Mouse (Mus musculus) right cerebral cortex, adult 18-20 months (tissue): ENCODE results near the gene Defb36.

Experiments used
- DNase-seq: peaks from one replicate; pipeline ENCODE4 v3.0.0; 2022; ENCODE audit warnings: mixed read lengths

Defb36 gene

GRCm38 (mm10) chr2:152622953-152623352 lies 18.8 kb downstream of the Defb36 start, which contains the start of gene Defb25:
Gene Defb25 (minus strand): TSS chr2:152623053.
- no peak for DNase-seq

GRCm38 (mm10) chr2:152624566-152624965 lies 20.4 kb downstream of the Defb36 start:
- no peak for DNase-seq

- DNase-seq = no peak
Measured at GRCm38 (mm10) chr2:152625256-152625655, 21.1 kb downstream of the Defb36 start.

GRCm38 (mm10) chr2:152626774-152627591 lies 22.9 kb downstream of the Defb36 start, which contains the start of gene Rem1:
Gene Rem1 (plus strand): TSS chr2:152626951.
- no peak for DNase-seq

- DNase-seq = no peak
Measured at GRCm38 (mm10) chr2:152628066-152628465, 23.9 kb downstream of the Defb36 start.

GRCm38 (mm10) chr2:152629239-152629638 lies 25.1 kb downstream of the Defb36 start:
- no peak for DNase-seq

GRCm38 (mm10) chr2:152629904-152630303 lies 25.8 kb downstream of the Defb36 start:
- no peak for DNase-seq

- DNase-seq = no peak
Measured at GRCm38 (mm10) chr2:152633334-152633733, 29.2 kb downstream of the Defb36 start.

GRCm38 (mm10) chr2:152634311-152634710 lies 30.2 kb downstream of the Defb36 start:
- no peak for DNase-seq

GRCm38 (mm10) chr2:152636246-152637005 lies 32.3 kb downstream of the Defb36 start:
- DNase-seq = no peak

GRCm38 (mm10) chr2:152637006-152637322 lies 32.8 kb downstream of the Defb36 start:
- DNase-seq = no peak

- DNase-seq = no peak
Measured at GRCm38 (mm10) chr2:152637381-152637780, 33.3 kb downstream of the Defb36 start.

- DNase-seq = no peak
Measured at GRCm38 (mm10) chr2:152638865-152639264, 34.7 kb downstream of the Defb36 start.

- no peak for DNase-seq
Measured at GRCm38 (mm10) chr2:152639406-152640113, 35.4 kb downstream of the Defb36 start.

- no peak for DNase-seq
Measured at GRCm38 (mm10) chr2:152652901-152653620, 48.9 kb downstream of the Defb36 start.

GRCm38 (mm10) chr2:152653874-152654715 lies 50.0 kb downstream of the Defb36 start:
- DNase-seq = peak; percentile 87

- no peak for DNase-seq
Measured at GRCm38 (mm10) chr2:152657398-152657797, 53.3 kb downstream of the Defb36 start.

GRCm38 (mm10) chr2:152661163-152661562 lies 57.0 kb downstream of the Defb36 start:
- DNase-seq = no peak
